Mouse (Mus musculus) lung, postnatal 0 days (tissue): ENCODE measurements around the gene Efna4. TPM values are rescaled to one million over a fixed set of nuclear protein-coding genes. Genes with fewer than 3 reads are reported as not detected.
A peak's percentile ranks its signal among the peaks of the same experiment; 100 is the strongest.

Experiments
- ATAC-seq: fragments of 200-750 bp; cut with Nextera tagmentation; 2 replicates; pipeline ENCODE4 v1.8.0; 2017; ENCODE audit warnings: moderate library complexity
- DNase-seq: peaks from one replicate; pipeline ENCODE4 v3.0.0-alpha.2; 2016; ENCODE audit warnings: low spot score
- H3K27ac ChIP-seq: fragments of 300-500 bp; sonication (generic); 2 replicates; pipeline ENCODE4 v1.5.1; 2014; ENCODE audit warnings: antibody characterized with exemption, mild to moderate bottlenecking, low read length, mixed read lengths
- H3K27me3 ChIP-seq: fragments of 300-500 bp; sonication (generic); replicated peaks from 2 replicates; pipeline ENCODE4 v1.6.1; 2014; ENCODE audit warnings: low read length, mixed read lengths; ENCODE audit not compliant: insufficient read depth
- H3K36me3 ChIP-seq: fragments of 300-500 bp; sonication (generic); 2 replicates; pipeline ENCODE4 v1.6.1; 2014; ENCODE audit warnings: low read length, mixed read lengths; ENCODE audit not compliant: insufficient read depth
- H3K4me1 ChIP-seq: fragments of 300-500 bp; sonication (generic); 2 replicates; pipeline ENCODE4 v1.6.1; 2014; ENCODE audit warnings: antibody characterized with exemption, low read depth, low read length, mixed read lengths; ENCODE audit not compliant: insufficient read depth
- H3K4me2 ChIP-seq: fragments of 300-500 bp; sonication (generic); replicated peaks from 2 replicates; pipeline ENCODE4 v1.6.1; 2014; ENCODE audit warnings: low read depth, mild to moderate bottlenecking, low read length, moderate library complexity, mixed read lengths
- H3K4me3 ChIP-seq: fragments of 300-500 bp; sonication (generic); 2 replicates; pipeline ENCODE4 v1.5.1; 2014; ENCODE audit warnings: low read depth, low read length
- H3K9ac ChIP-seq: fragments of 300-500 bp; sonication (generic); replicated peaks from 2 replicates; pipeline ENCODE4 v1.6.1; 2014; ENCODE audit warnings: low read depth, mild to moderate bottlenecking
- H3K9me3 ChIP-seq: fragments of 300-500 bp; sonication (generic); 2 replicates; pipeline ENCODE4 v1.6.1; 2016; ENCODE audit warnings: low read length, mixed read lengths
- CTCF ChIP-seq: IDR thresholded peaks from 2 replicates; pipeline ENCODE4 v1.5.1; 2016; ENCODE audit warnings: antibody characterized with exemption, mild to moderate bottlenecking
- EP300 ChIP-seq: IDR thresholded peaks from 2 replicates; pipeline ENCODE4 v1.6.1; 2016; ENCODE audit warnings: antibody characterized with exemption, mild to moderate bottlenecking, control low read depth
- WGBS: fragments of 180-500 bp; shearing (Covaris S2); extraction: QIAGEN DNeasy Blood & Tissue Kit; methylation state at CpG from one replicate; pipeline ENCODE4 v1.1.7; 2014; 5-methylcytosine and 5-hydroxymethylcytosine counted together
- polyA plus RNA-seq: library from polyadenylated mRNA; unstranded; fragments of >200 nt; fragmentation: Nextera tagmentation; extraction: Ambion mirVana; gene quantifications from 2 replicates; pipeline ENCODE4 v1.2.1, GENCODE M21; 2015

Gene Efna4
- polyA plus RNA-seq, 1 experiment from 2014 or later = 9.7 TPM

DNA sequence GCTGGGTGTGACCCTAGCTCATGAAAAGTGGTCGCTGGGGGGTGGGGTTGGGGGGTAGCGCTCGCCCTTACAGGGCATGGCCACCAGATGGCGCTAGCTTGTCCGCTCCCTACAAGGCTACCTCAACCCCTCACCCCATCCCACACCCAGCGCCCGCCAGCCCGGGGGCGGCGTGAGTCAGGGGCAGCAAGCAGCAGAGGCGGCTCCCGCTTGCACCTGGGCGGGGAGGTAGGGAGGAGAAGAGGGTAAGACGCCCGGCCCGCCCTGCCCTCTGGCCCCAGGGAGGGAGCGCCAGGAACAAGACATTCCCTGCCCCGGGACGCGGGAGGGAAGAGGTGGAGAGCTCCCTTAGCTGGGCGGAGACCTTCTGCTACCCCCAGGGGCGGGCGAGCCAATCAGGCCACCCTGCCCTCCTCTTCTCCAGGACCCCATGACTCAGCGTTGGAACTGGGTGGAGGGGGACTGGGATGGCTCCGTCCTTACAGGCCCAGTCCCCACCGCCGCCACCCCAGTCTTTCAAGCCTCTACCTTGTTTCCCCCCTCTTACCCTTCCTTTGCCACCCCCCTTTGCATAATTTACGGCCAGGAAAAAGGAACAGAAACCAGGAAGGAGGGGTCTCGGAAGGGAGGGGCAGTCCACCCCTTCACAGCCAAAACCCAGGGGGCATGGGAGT lies 40.7 kb upstream of the Efna4 start:
- no peaks in the 10 kb centered on the region for H3K27me3 ChIP-seq
- peak overlapping the region; percentile 72 for H3K4me2 ChIP-seq
- H3K9me3 ChIP-seq = no peaks in the 10 kb centered on the region
- peak; percentile 91 for TF ChIP-seq CTCF
- TF ChIP-seq EP300 = peak; percentile 73
- H3K9ac ChIP-seq = peak overlapping the region; percentile 19; the same call in 1 of the 2 replicates
- peaks cover 8% of the 10 kb centered on the region; the same call in 1 of the 2 replicates for H3K36me3 ChIP-seq
- ATAC-seq (peak; percentile 91), DNase-seq (peak; percentile 93)
- peak overlapping the region; percentile 48 for H3K4me3 ChIP-seq
- 3% methylated on average over 22 of the region's 29 CpGs for WGBS
- peaks cover 9% of the 10 kb centered on the region; the same call in 1 of the 2 replicates for H3K4me1 ChIP-seq
- H3K27ac ChIP-seq = peak overlapping the region; percentile 57; the same call in 1 of the 2 replicates

DNA sequence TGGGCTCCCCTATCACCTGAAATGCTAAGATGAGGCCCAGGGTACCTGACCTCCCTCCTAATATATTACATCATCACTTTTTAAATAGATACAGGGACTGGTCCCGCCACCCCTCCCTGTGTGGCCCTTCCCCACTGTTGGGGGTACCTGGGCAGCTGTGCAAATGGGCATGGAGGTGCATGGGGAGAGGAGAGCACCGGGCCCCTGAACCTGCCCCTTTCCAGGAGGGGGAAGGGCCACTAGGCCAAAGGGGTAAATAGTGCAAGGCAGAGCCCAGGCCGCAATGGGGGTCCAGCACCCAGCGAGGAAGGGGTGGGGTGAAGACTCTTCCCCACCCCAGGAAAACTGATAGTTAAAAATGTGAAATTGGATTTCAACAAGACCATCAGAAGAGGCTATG lies 40.0 kb upstream of the Efna4 start:
- TF ChIP-seq CTCF = no peak
- no peak for TF ChIP-seq EP300
- Histone ChIP-seq H3K9ac (no peak overlapping the region), H3K4me1 (peaks cover 9% of the 10 kb centered on the region; the same call in 1 of the 2 replicates), H3K36me3 (peaks cover 8% of the 10 kb centered on the region; the same call in 1 of the 2 replicates), H3K4me2 (peak overlapping the region; percentile 72), H3K27ac (no peak overlapping the region), H3K27me3 (no peaks in the 10 kb centered on the region), H3K9me3 (no peaks in the 10 kb centered on the region), H3K4me3 (peak overlapping the region; percentile 48; the same call in 1 of the 2 replicates)
- WGBS = 67% methylated on average over 4 of the region's 4 CpGs
- DNase-seq (no peak), ATAC-seq (no peak)

DNA sequence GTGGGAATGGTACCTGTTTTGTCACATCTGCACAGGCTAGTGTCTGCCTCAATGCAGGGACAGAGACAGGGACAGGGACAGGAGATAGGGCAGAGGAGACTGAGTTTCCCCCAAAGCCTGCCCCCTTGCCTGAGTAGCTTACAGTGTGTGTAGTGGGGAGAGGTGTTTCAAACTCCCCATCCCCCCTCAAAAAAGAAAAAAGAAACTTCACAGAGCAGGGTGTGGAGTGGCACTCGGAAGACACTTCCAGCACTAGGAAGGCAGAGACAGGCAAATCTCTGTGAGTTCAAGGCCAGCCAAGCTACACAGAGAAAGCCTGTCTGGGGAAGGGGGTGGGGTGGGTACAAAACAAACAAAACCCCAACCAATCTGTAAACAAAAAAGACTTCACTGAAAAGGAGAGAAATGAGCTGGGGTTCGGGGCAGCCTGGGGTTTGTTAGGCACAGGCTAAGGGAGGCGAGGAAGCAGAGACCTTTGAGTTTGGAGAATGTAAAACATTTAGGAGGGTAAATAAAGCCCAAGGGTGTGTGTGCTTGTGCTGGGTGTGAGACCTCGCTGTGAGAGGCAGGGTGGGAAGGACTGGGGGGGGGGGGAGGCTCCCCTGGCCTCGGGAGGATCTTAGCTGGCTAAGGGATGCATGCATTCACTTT lies 35.9 kb upstream of the Efna4 start:
- ATAC-seq (no peak), DNase-seq (no peak)
- Histone ChIP-seq H3K4me3 (no peak overlapping the region), H3K36me3 (no peaks in the 10 kb centered on the region), H3K4me2 (no peak overlapping the region), H3K4me1 (peaks cover 7% of the 10 kb centered on the region; the same call in 1 of the 2 replicates), H3K27ac (no peak overlapping the region), H3K27me3 (no peaks in the 10 kb centered on the region), H3K9me3 (no peaks in the 10 kb centered on the region), H3K9ac (no peak overlapping the region)
- 23% methylated on average over 5 of the region's 5 CpGs for WGBS
- no peak for TF ChIP-seq CTCF

DNA sequence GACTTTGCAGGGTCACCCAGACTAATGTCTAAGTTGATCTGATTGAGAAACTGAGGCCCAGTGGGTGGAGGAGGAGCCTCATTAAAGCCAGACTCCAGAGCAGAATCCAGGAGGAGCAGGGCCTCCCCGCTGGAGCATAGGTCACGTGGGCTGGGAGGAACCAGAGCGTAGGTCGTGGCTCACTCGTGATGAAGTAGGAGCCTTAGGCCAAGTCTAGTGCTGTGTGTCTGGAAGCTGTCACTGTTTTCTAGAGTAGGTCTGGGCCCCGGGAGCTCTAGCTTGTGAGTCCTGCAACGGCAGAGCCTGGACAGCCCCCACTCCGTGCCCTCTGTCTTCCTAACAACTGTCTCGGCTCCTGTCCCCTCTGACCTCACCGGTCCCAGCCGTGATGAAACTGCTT lies 29.5 kb upstream of the Efna4 start:
- WGBS = 59% methylated on average over 11 of the region's 11 CpGs
- H3K36me3 ChIP-seq = no peaks in the 10 kb centered on the region
- no peaks in the 10 kb centered on the region for H3K27me3 ChIP-seq
- no peak overlapping the region for H3K4me3 ChIP-seq
- H3K4me2 ChIP-seq = no peak overlapping the region
- no peak overlapping the region for H3K9ac ChIP-seq
- no peak overlapping the region for H3K27ac ChIP-seq
- no peaks in the 10 kb centered on the region for H3K4me1 ChIP-seq
- TF ChIP-seq CTCF = no peak
- no peak for TF ChIP-seq EP300
- no peak for ATAC-seq
- DNase-seq = no peak
- no peaks in the 10 kb centered on the region for H3K9me3 ChIP-seq

DNA sequence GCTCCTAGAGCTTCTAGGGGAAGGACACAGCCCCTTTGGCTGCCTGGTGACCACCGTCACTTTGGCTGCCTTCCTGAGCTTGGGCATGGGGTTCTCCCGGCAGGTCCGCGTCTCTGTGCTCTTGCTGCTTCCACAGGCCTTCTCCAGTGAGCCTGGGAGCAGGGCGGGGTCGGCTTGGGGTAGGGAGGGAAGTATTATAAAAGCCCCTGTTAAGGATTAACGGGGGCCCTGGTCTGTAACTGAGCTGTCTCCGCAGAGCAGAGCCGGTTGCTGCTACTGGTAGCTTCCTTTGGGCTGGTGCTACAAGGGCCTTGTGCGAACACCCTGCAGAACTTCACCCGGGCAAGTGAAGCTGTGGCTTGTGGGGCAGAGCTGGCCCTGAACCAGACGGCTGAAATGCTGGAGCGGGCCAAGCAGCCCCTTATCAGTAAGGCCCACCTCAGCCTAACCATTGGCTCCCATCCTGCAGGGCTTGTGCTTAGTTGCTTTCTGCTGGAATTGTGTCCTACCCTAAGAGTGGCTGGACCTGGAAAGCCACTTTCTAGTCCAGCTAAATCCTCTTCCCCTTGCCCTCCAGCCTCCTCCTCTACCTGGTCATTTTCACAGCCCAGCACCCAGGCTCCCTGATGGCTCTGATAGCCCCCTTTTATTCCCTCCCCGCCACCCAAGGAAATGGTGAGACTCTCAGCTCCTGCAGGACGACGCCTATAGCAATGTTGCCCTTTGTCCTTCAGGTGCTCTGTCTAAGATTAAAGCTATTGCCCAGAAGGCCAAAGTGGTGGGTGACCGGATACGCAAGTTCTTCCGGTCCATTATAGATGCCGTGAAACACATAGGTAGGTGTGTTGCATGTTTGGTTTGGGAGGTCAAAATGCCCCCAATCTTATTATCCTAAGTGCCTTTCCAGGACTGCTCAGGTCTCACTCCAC lies 27.9 kb upstream of the Efna4 start:
- H3K27ac ChIP-seq = no peak overlapping the region
- no peak for TF ChIP-seq EP300
- TF ChIP-seq CTCF = no peak
- ATAC-seq = no peak

DNA sequence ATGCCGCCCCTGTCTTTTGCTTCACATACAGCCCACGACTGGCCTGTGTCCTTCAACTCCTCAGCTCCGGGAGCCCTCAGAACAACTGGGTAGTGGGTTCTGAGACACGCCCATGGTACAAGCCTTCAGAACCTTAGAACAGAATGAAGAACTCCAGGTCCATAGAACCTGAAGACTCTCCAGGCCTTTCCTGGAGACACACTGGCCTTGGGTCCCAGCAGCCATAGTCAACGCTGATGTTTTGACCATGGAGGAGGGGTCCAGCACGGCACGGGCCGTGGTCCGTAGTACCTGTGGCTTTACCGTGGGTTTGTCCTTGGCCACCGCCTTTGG lies 27.3 kb upstream of the Efna4 start, which contains the start of gene Dcst1:
TSS of gene Dcst1 (minus strand) at position 101 of the 333 bp plus-strand sequence.
- Histone ChIP-seq H3K9me3 (no peaks in the 10 kb centered on the region), H3K36me3 (no peaks in the 10 kb centered on the region), H3K4me2 (no peak within 1 kb of the TSS), H3K9ac (no peak within 1 kb of the TSS), H3K4me1 (no peaks in the 10 kb centered on the region), H3K27ac (no peak within 1 kb of the TSS), H3K4me3 (no peak within 1 kb of the TSS), H3K27me3 (no peaks in the 10 kb centered on the region)
- no peak for ATAC-seq
- TF ChIP-seq CTCF (no peak), EP300 (no peak)
- no peak for DNase-seq
- WGBS = 90% methylated on average over 10 of the region's 11 CpGs

More for the DNA sequence above, 27.9 kb upstream of the Efna4 start:
- no peak overlapping the region for H3K4me3 ChIP-seq
- no peaks in the 10 kb centered on the region for H3K9me3 ChIP-seq
- H3K4me2 ChIP-seq = no peak overlapping the region
- H3K4me1 ChIP-seq = no peaks in the 10 kb centered on the region
- H3K36me3 ChIP-seq = no peaks in the 10 kb centered on the region
- no peaks in the 10 kb centered on the region for H3K27me3 ChIP-seq
- H3K9ac ChIP-seq = no peak overlapping the region
- DNase-seq = no peak
- 56% methylated on average over 20 of the region's 20 CpGs for WGBS
